Mouse (Mus musculus) cerebellum, postnatal 4 days (tissue): ENCODE results near the gene Xpr1.

ENCODE experiments used
- DNase-seq, 2 experiments: peaks; one replicate each; pipeline ENCODE4 v3.0.0; 2022; ENCODE audit warnings: low spot score in 2 of 2, mixed read lengths in 1 of 2

Xpr1 gene

DNA sequence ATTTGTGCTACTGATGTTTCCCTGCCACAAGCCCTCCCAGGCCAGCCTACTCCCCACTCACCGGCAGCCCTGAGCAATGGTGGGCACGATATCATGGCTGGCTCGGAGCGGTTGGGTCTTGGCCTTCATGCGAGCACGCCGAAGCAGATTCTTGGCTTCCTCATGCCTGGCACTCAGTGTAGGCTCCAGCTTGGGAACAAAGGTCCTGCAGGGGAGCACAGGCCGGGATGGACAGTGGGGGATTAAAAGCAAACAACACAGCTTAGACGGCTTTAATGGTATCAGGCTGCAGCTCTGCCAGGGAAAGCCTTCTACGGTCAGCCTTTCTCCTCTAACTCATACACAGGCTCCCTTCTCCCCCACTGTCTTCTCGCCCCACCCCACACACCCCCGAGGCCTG lies 184.8 kb downstream of the Xpr1 start:
- peak in 1 of 2 experiments; percentile 55 for DNase-seq

GRCm38 (mm10) chr1:155229464-155230411 lies 187.5 kb downstream of the Xpr1 start:
- DNase-seq: peak in 1 of 2 experiments; percentile 65
